Mouse (Mus musculus) forebrain, embryonic 10.5 days (tissue): Measurements from ENCODE around the gene Pgp. TPM values are rescaled to one million over a fixed set of nuclear protein-coding genes. Genes with fewer than 3 reads are reported as not detected.

Source experiments
- DNase-seq: peaks from one replicate; pipeline ENCODE4 v3.0.0-alpha.2; 2017; ENCODE audit warnings: low spot score; ENCODE audit errors: extremely low spot score
- H3K27ac ChIP-seq: fragments of 300-500 bp; sonication (generic); 2 replicates; pipeline ENCODE4 v1.5.1; 2016; ENCODE audit warnings: mild to moderate bottlenecking
- H3K27me3 ChIP-seq: fragments of 300-500 bp; sonication (generic); 2 replicates; pipeline ENCODE4 v1.6.1; 2016; ENCODE audit warnings: mild to moderate bottlenecking; ENCODE audit not compliant: poor library complexity, severe bottlenecking
- H3K36me3 ChIP-seq: fragments of 300-500 bp; sonication (generic); replicated peaks from 2 replicates; pipeline ENCODE4 v1.6.1; 2016; ENCODE audit warnings: mild to moderate bottlenecking, moderate library complexity
- H3K4me1 ChIP-seq: fragments of 300-500 bp; sonication (generic); 2 replicates; pipeline ENCODE4 v1.6.1; 2016
- H3K4me3 ChIP-seq: fragments of 300-500 bp; sonication (generic); 2 replicates; pipeline ENCODE4 v1.5.1; 2016; ENCODE audit warnings: mild to moderate bottlenecking, moderate library complexity
- H3K9me3 ChIP-seq: fragments of 300-500 bp; sonication (generic); 2 replicates; pipeline ENCODE4 v1.6.1; 2016; ENCODE audit warnings: mild to moderate bottlenecking, moderate library complexity
- WGBS: fragments of 180-500 bp; shearing (Covaris S2); methylation state at CpG from one replicate; pipeline ENCODE4 v1.1.7; 2016; 5-methylcytosine and 5-hydroxymethylcytosine counted together
- polyA plus RNA-seq: library from polyadenylated mRNA; unstranded; fragments of >200 nt; fragmentation: Nextera tagmentation; extraction: Ambion mirVana; gene quantifications from 2 replicates; pipeline ENCODE4 v1.2.1, GENCODE M21; 2016

The Pgp gene
- polyA plus RNA-seq, 1 experiment from 2014 or later = 79.7 TPM

DNA sequence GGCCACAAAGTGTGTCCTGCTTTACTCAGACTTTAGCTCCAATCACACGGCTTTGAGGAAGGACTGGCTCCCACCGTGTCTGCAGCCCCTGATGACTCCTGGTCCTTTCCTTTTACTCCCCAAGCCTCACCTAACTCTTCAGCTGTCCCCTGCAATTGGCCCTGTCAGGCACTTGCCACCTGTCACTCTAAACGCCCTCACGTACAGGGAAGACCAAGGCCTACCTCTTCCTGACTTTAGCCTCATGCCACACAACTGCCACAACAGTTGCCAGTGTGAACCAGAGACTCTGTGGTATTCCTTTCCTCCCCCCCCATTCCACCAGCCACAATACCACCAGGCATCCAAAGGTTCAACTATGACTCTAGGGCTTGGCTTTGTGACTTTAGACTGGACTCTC lies 50.3 kb downstream of the Pgp start:
- DNase-seq = no peak
- H3K4me1 ChIP-seq = 0 out of 2 replicates have a peak, but pooled peaks cover 5% of the 10 kb centered on the region
- 90% methylated on average over 4 of the region's 4 CpGs for WGBS
- H3K27ac ChIP-seq = no peak overlapping the region
- no peaks in the 10 kb centered on the region for H3K9me3 ChIP-seq
- H3K27me3 ChIP-seq = no peaks in the 10 kb centered on the region
- H3K36me3 ChIP-seq = peaks cover 86% of the 10 kb centered on the region
- no peak overlapping the region for H3K4me3 ChIP-seq

Other genes starting within 250 kb of the Pgp start
- 22.1 and 22.6 TPM in 2 replicates for gene Tedc2, start 249.5 kb upstream of the Pgp start, polyA plus RNA-seq
- gene Ccnf, start 218.9 kb upstream of the Pgp start, polyA plus RNA-seq = 126 and 128 TPM in 2 replicates
- gene Abca17, start 119.3 kb upstream of the Pgp start, polyA plus RNA-seq = not detected in 2 replicates
- gene Abca3, start 118.4 kb upstream of the Pgp start, polyA plus RNA-seq = 8.6 and 10.0 TPM in 2 replicates
- gene Rnps1, start 55.8 kb upstream of the Pgp start, polyA plus RNA-seq = 493 and 501 TPM in 2 replicates
- gene Eci1, start 43.8 kb upstream of the Pgp start, polyA plus RNA-seq = 84.1 and 89.4 TPM in 2 replicates
- gene Dnase1l2, start 27.3 kb upstream of the Pgp start, polyA plus RNA-seq = 2.3 TPM in 2 replicates
- gene E4f1, start 79 bp upstream of the Pgp start, polyA plus RNA-seq = 32.7 and 35.2 TPM in 2 replicates
- gene Bricd5, start 3.5 kb downstream of the Pgp start, polyA plus RNA-seq = 0.23 and 0.25 TPM in 2 replicates
- 36.8 and 40.0 TPM in 2 replicates for gene Mlst8, start 8.7 kb downstream of the Pgp start, polyA plus RNA-seq
- 3.8 and 4.3 TPM in 2 replicates for gene Caskin1, start 18.2 kb downstream of the Pgp start, polyA plus RNA-seq
- 128 and 132 TPM in 2 replicates for gene Traf7, start 57.5 kb downstream of the Pgp start, polyA plus RNA-seq
- 1.9 and 3.5 TPM in 2 replicates for gene Rab26, start 63.8 kb downstream of the Pgp start, polyA plus RNA-seq
- 12.9 and 16.3 TPM in 2 replicates for gene Pkd1, start 79.4 kb downstream of the Pgp start, polyA plus RNA-seq
- gene Tsc2, start 162.2 kb downstream of the Pgp start, polyA plus RNA-seq = 75.3 and 75.4 TPM in 2 replicates
- 26.9 and 29.5 TPM in 2 replicates for gene Nthl1, start 162.3 kb downstream of the Pgp start, polyA plus RNA-seq
- 25.9 and 27.1 TPM in 2 replicates for gene Slc9a3r2, start 179.9 kb downstream of the Pgp start, polyA plus RNA-seq
- gene Npw, start 188.1 kb downstream of the Pgp start, polyA plus RNA-seq = not detected in 2 replicates
- gene Zfp598, start 199.3 kb downstream of the Pgp start, polyA plus RNA-seq = 27.5 and 30.6 TPM in 2 replicates
- gene Syngr3, start 219.6 kb downstream of the Pgp start, polyA plus RNA-seq = 9.7 and 11.0 TPM in 2 replicates
- gene Gfer, start 225.8 kb downstream of the Pgp start, polyA plus RNA-seq = 57.7 and 60.3 TPM in 2 replicates
- 0.79 and 1.0 TPM in 2 replicates for gene Noxo1, start 225.8 kb downstream of the Pgp start, polyA plus RNA-seq
- gene Tbl3, start 237.3 kb downstream of the Pgp start, polyA plus RNA-seq = 162 and 167 TPM in 2 replicates
- 0.43 and 0.69 TPM in 2 replicates for gene Rnf151, start 247.7 kb downstream of the Pgp start, polyA plus RNA-seq
- gene Rps2, start 247.7 kb downstream of the Pgp start, polyA plus RNA-seq = 1,888 and 1,960 TPM in 2 replicates